Mouse (Mus musculus) forebrain, embryonic 16.5 days (tissue): ENCODE results near the gene Arl8a. TPM values are rescaled to one million over a fixed set of nuclear protein-coding genes. Genes with fewer than 3 reads are reported as not detected.
"Not testable (repeated sequence)": the region's sequence is repeated elsewhere in the genome, so short reads cannot be mapped to it uniquely, and the experiment has no call there.

Experiments used
- ATAC-seq: fragments of 200-750 bp; cut with Nextera tagmentation; 2 replicates; pipeline ENCODE4 v1.8.0; 2017; ENCODE audit warnings: mild to moderate bottlenecking, moderate library complexity
- H3K27ac ChIP-seq: fragments of 300-500 bp; sonication (generic); 2 replicates; pipeline ENCODE4 v1.5.1; 2014; ENCODE audit warnings: low read length, control low read depth
- H3K27me3 ChIP-seq: fragments of 300-500 bp; sonication (generic); replicated peaks from 2 replicates; pipeline ENCODE4 v1.6.1; 2014; ENCODE audit warnings: low read length; ENCODE audit not compliant: control insufficient read depth, insufficient read depth
- H3K36me3 ChIP-seq: fragments of 300-500 bp; sonication (generic); 2 replicates; pipeline ENCODE4 v1.6.1; 2014; ENCODE audit not compliant: control insufficient read depth, insufficient read depth
- H3K4me1 ChIP-seq: fragments of 300-500 bp; sonication (generic); replicated peaks from 2 replicates; pipeline ENCODE4 v1.6.1; 2014; ENCODE audit warnings: low read length; ENCODE audit not compliant: control insufficient read depth, insufficient read depth
- H3K4me2 ChIP-seq: fragments of 300-500 bp; sonication (generic); 2 replicates; pipeline ENCODE4 v1.6.1; 2014; ENCODE audit warnings: mild to moderate bottlenecking, low read length, control low read depth
- H3K4me3 ChIP-seq: fragments of 300-500 bp; sonication (generic); replicated peaks from 2 replicates; pipeline ENCODE4 v1.5.1; 2014; ENCODE audit warnings: mild to moderate bottlenecking, low read length, control low read depth
- H3K9ac ChIP-seq: fragments of 300-500 bp; sonication (generic); replicated peaks from 2 replicates; pipeline ENCODE4 v1.6.1; 2014; ENCODE audit warnings: low read depth, low read length, control low read depth
- H3K9me3 ChIP-seq: fragments of 300-500 bp; sonication (generic); 2 replicates; pipeline ENCODE4 v1.6.1; 2016; ENCODE audit warnings: low read length; ENCODE audit not compliant: control insufficient read depth
- WGBS: fragments of 180-500 bp; shearing (Covaris S2); extraction: QIAGEN DNeasy Blood & Tissue Kit; methylation state at CpG from one replicate; pipeline ENCODE4 v1.1.7; 2014; 5-methylcytosine and 5-hydroxymethylcytosine counted together
- polyA plus RNA-seq: library from polyadenylated mRNA; unstranded; fragments of >200 nt; fragmentation: Nextera tagmentation; extraction: Ambion mirVana; gene quantifications from 2 replicates; pipeline ENCODE4 v1.2.1, GENCODE M21; 2015

Gene Arl8a
- polyA plus RNA-seq: 323 and 336 TPM in 2 replicates

DNA sequence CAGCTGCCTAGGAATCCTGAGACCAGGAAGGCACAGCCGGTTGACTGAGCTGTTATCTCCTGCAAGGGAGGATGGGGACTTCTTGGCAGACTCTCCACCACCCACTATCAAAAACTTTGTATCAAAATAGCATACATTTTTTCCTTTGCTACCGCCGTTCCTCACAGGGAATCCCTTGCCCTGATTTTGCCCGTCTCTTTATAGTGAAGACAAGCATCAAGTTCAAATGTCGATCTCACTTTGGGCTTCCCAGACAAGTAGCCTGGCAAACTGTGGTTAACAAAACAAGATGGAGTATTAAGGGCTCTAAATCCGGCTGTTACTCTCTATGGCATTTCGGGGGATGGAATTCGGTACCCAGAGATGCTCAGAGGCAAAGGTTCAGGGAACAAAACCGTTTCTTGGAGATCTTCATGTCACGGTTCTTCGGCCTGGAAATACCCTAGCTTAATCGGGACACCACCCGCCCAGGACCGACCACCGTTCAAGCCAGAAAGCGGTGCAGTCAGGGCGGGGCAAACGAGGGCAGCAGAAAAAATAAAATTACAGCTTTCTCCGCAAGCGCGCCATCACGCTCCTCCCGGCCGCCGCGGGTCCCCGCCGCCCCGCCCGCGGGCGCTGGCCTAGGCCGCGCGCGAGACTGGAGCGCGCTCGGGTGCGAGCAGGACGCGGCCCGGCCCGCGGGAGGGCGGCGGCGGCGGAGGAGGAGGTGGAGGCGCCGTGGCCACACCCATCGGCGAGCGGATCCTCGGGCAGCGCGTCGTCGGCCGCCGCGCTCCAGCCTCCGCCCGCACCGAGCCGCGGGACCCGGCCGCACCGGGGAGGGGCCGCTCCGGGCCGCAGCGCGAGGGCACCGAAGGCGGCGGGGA is at the start of gene Arl8a:
Gene Arl8a, plus strand, starts transcription at position 748 of the 869 bp plus-strand sequence.
- no peaks in the 10 kb centered on the region for H3K36me3 ChIP-seq
- H3K4me2 ChIP-seq: peak within 1 kb of the TSS; percentile 93
- peak; percentile 87 for ATAC-seq
- H3K9me3 ChIP-seq: no peaks in the 10 kb centered on the region
- under 1% methylated on average over 77 of the region's 78 CpGs for WGBS
- H3K27me3 ChIP-seq: no peaks in the 10 kb centered on the region
- peak within 1 kb of the TSS; percentile 95 for H3K27ac ChIP-seq
- H3K4me3 ChIP-seq: peak within 1 kb of the TSS; percentile 100
- peaks cover 36% of the 10 kb centered on the region for H3K4me1 ChIP-seq
- peak within 1 kb of the TSS; percentile 99 for H3K9ac ChIP-seq

DNA sequence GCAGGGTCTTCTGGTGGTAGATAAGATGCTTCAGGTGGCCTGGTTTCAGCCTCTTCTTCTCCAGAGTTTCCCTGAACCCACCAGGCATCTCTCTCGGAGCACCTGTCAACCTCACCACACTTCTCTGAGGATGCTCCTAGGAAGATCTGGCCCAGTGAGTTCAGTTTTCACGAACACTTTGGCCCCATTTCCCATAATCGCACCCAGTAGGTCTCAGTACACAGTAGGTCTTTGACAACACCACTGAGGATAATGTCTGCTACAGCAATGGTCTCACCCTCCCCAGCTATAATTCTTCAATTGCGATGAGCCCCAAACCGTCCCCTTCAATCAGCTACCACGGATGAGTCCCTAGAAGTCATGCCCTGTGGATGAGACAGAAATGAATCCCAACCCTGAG is 49.2 kb upstream of the Arl8a start:
- Histone ChIP-seq H3K27me3 (no peaks in the 10 kb centered on the region), H3K36me3 (no peaks in the 10 kb centered on the region), H3K27ac (no peak overlapping the region), H3K4me3 (no peak overlapping the region), H3K4me2 (no peak overlapping the region), H3K9me3 (no peaks in the 10 kb centered on the region), H3K9ac (no peak overlapping the region), H3K4me1 (peaks cover 4% of the 10 kb centered on the region)
- no peak for ATAC-seq
- 91% methylated on average over 6 of the region's 6 CpGs for WGBS

DNA sequence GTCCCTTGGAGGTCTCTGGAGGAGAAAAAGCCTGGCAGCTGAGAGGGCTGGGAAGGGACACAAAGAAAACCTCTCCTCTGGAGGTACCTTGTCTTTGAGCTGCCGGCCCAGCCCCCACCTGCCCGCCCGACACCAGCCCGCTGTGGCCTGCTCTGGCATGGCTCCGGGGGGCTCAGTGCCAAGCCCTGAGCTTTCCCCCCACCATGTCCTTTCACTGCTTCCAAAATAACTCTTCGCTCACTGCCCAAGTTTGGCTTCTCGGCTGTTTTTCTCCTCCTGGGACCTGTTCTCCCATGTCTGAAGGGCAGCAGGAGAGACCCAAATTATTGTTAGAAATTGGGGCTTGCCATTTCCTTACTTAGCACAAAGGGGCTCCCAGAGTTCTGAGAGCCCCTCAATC is 48.2 kb upstream of the Arl8a start:
- no peak for ATAC-seq

DNA sequence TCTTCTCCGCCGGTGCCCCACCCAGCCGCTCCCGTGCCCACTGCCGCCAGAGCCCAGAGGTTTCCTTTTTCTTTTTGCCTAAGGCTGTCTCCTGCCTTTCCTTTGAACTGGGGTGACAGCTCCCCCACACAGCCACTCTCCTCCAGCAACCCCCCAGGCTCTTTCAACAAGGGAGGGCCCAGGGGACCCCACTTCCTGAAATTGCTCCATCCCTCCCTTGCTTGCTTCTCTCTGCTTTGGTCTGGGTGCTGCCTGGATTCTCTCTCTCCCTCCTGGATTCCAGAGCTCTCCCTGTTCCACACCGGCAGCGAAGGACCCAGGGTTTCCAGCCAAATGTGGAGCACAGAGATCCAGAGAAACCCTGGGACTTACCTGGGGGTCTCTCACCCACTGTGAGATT is 46.2 kb upstream of the Arl8a start:
- H3K36me3 ChIP-seq: no peaks in the 10 kb centered on the region
- ATAC-seq: no peak
- no peak overlapping the region for H3K4me3 ChIP-seq
- no peak overlapping the region for H3K9ac ChIP-seq
- no peak overlapping the region for H3K4me2 ChIP-seq
- peaks cover 16% of the 10 kb centered on the region for H3K27me3 ChIP-seq
- no peak overlapping the region for H3K27ac ChIP-seq
- H3K9me3 ChIP-seq: no peaks in the 10 kb centered on the region
- H3K4me1 ChIP-seq: peaks cover 10% of the 10 kb centered on the region
- whole genome bisulfite sequencing: 46% methylated on average over 7 of the region's 7 CpGs

More for the DNA sequence above, 48.2 kb upstream of the Arl8a start:
- 71% methylated on average over 7 of the region's 7 CpGs for WGBS
- Histone ChIP-seq H3K4me2 (no peak overlapping the region), H3K27ac (no peak overlapping the region), H3K27me3 (no peaks in the 10 kb centered on the region), H3K4me1 (peaks cover 4% of the 10 kb centered on the region), H3K4me3 (no peak overlapping the region), H3K36me3 (no peaks in the 10 kb centered on the region), H3K9ac (no peak overlapping the region), H3K9me3 (no peaks in the 10 kb centered on the region)

DNA sequence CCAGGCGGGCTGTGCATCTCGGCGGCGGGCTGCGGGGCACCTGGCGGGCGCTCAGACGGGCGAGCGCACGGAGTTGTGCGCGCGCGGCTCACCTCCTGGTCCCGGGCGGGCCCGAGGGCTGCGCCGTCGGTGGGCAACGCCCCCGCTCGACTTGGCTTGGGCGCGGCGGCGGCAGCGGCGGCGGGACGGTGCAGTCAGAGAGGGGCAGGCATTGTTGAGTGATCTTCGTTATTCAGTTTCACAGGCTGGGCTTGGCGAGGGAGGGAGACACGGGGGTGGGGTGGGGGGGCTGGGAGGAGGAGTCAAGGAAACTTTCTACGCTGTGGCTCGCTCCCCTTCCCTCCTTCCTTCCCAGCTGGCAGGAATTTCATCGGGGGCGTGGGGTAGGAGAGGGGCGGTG is 41.5 kb upstream of the Arl8a start, which contains the start of gene Lgr6:
Gene Lgr6, minus strand, starts transcription at position 153 of the 400 bp plus-strand sequence.
- Histone ChIP-seq H3K27me3 (peaks cover 29% of the 10 kb centered on the region), H3K9ac (peak within 1 kb of the TSS; percentile 40), H3K9me3 (no peaks in the 10 kb centered on the region), H3K36me3 (no peaks in the 10 kb centered on the region), H3K4me3 (peak within 1 kb of the TSS; percentile 36), H3K4me2 (peak within 1 kb of the TSS; percentile 61), H3K4me1 (peaks cover 11% of the 10 kb centered on the region), H3K27ac (no peak within 1 kb of the TSS)
- ATAC-seq: peak; percentile 16; the same call in 1 of the 2 replicates
- 0% methylated on average over 40 of the region's 40 CpGs for whole genome bisulfite sequencing

DNA sequence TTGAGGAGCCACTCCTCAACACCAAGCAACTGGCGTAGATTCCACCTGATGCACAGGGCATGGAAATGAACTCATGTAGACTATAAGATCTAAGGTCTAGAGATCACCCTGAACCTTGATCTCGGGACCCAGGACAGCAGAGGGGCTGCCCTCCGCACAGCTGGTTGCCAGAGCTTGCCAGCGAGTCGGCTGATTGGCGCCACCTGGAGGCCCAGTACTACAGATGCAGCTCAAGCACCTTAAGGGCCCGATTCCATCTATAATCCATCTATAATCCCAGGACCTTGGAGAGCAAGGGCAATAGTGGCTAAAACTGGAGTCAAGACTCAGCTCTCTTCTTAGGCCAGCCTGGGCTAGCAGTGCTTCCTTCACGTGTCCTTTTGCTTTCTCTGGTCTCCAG is 40.7 kb upstream of the Arl8a start:
- Histone ChIP-seq H3K27me3 (peaks cover 29% of the 10 kb centered on the region), H3K4me1 (peaks cover 11% of the 10 kb centered on the region), H3K4me2 (no peak overlapping the region), H3K27ac (no peak overlapping the region), H3K9me3 (no peaks in the 10 kb centered on the region), H3K4me3 (no peak overlapping the region), H3K9ac (no peak overlapping the region), H3K36me3 (no peaks in the 10 kb centered on the region)
- 0% methylated on average over 8 of the region's 8 CpGs for WGBS
- ATAC-seq: no peak

DNA sequence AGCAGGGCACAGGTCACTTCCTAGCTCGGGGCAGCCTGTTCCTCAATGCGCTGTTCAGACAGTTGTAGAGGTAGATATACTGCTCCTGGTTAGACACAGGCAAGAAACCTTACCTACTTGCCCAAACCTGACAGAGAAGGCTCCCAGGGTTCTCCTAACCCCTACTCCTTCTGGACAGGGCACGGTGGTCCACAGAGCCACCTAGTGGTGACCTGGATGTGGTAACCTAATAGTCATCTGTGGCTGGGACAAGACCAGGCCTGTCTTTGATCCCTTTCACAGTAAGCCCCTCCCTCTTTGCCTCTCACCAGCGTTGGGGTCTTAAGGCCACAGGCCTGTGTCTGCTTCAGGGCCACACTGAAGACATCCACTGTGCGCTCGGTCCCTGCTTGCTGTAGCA is 38.0 kb upstream of the Arl8a start:
- H3K4me3 ChIP-seq: no peak overlapping the region
- no peak overlapping the region for H3K9ac ChIP-seq
- H3K4me2 ChIP-seq: no peak overlapping the region
- no peak for ATAC-seq
- no peaks in the 10 kb centered on the region for H3K36me3 ChIP-seq
- peaks cover 11% of the 10 kb centered on the region for H3K4me1 ChIP-seq
- 40% methylated on average over 6 of the region's 6 CpGs for WGBS
- no peak overlapping the region for H3K27ac ChIP-seq
- H3K27me3 ChIP-seq: peaks cover 28% of the 10 kb centered on the region
- no peaks in the 10 kb centered on the region for H3K9me3 ChIP-seq

DNA sequence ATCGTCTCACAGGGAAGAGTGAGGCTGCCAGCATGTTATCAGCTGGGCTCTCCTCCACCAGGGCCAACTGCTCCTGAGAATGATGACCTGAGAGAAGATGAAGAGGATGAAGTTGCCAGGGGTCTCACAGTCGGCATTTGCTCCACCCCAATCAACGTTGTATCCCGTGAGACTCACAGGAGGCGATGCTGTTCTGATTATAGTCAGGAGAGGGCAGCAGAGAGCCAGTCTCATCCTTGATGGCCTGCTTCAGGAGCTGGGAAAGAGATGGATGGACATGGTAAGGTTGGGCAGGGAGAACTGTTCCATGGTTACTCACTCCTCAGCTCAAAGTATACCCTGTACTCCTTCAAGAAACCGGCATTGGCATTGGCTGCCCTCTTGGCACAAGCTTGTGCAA is 36.5 kb upstream of the Arl8a start:
- 19% methylated on average over 6 of the region's 6 CpGs for WGBS
- H3K36me3 ChIP-seq: no peaks in the 10 kb centered on the region
- peaks cover 14% of the 10 kb centered on the region for H3K27me3 ChIP-seq
- ATAC-seq: no peak
- no peak overlapping the region for H3K4me3 ChIP-seq
- no peak overlapping the region for H3K4me2 ChIP-seq
- no peak overlapping the region for H3K9ac ChIP-seq
- no peak overlapping the region for H3K27ac ChIP-seq
- H3K9me3 ChIP-seq: no peaks in the 10 kb centered on the region
- peaks cover 8% of the 10 kb centered on the region for H3K4me1 ChIP-seq

DNA sequence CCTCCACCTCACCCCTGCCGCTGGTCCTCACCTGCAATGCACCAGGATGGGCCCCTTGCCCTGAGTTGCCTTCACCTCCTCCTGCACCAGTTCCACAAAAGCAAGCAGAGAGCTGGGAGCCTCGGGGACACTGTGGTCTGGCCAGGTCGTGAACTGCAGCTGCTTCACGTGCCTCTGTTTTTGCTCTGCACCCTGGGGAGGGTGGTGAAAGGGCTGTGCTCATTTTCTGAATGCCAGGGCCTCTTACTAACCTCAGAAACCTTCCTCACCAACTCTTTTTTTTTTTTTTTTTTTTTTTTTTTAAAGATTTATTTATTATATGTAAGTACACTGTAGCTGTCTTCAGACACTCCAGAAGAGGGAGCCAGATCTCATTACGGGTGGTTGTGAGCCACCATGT is 35.4 kb upstream of the Arl8a start:
- not testable (repeated sequence) for H3K4me3 ChIP-seq, H3K4me1 ChIP-seq, H3K27me3 ChIP-seq, H3K4me2 ChIP-seq, H3K9me3 ChIP-seq, H3K27ac ChIP-seq, H3K36me3 ChIP-seq, ATAC-seq, H3K9ac ChIP-seq
- 64% methylated on average over 4 of the region's 5 CpGs for WGBS
